In genomic region chr11:32533482-32534261, GRCm38 (mm10) we compare ENCODE assay signal across 8 mouse cellular contexts. TPM values are rescaled to one million over a fixed set of nuclear protein-coding genes. Genes with fewer than 3 reads are reported as not detected.
A peak's percentile ranks its signal among the peaks of the same experiment; 100 is the strongest.
DNase-seq lines count a peak whose midpoint lies in the region; ATAC-seq lines count a peak whose summit lies in the region.

No protein-coding gene starts in this region.

- H3K9ac ChIP-seq in heart, embryonic 16.5 days (ENCODE audit: low read length), result peak overlapping the region; percentile 79

- 1% methylated on average over 24 of the region's 24 CpGs for WGBS in heart, embryonic 16.5 days

- H3K4me1 ChIP-seq in heart, embryonic 16.5 days (ENCODE audit: control insufficient read depth, insufficient read depth, low read length), result peaks cover 18% of the 10 kb centered on the region

- no peaks in the 10 kb centered on the region; the same call in 1 of the 2 replicates for H3K27me3 ChIP-seq in heart, embryonic 16.5 days (ENCODE audit: control insufficient read depth, insufficient read depth, low read length)

- DNase-seq in urinary bladder, postnatal 14 days (ENCODE audit: low spot score), result peak; percentile 52
- DNase-seq in urinary bladder, adult 2 months (ENCODE audit: low spot score), result no peak
- DNase-seq in cerebellum, postnatal 25 days, result peak; percentile 57 to 65
- DNase-seq in left cerebral cortex, adult 9 months (ENCODE audit: low spot score in 2 of 2), result peak; percentile 46 to 57
- DNase-seq in right cerebral cortex, postnatal 4 days, result peak; percentile 44
- no peak for DNase-seq in ovary, postnatal 36 days (ENCODE audit: low spot score)

- peak overlapping the region; percentile 74 for H3K4me3 ChIP-seq in heart, embryonic 16.5 days (ENCODE audit: low read length)

- H3K36me3 ChIP-seq in heart, embryonic 16.5 days (ENCODE audit: control insufficient read depth, insufficient read depth), result no peaks in the 10 kb centered on the region

- H3K27ac ChIP-seq in heart, embryonic 16.5 days (ENCODE audit: low read length), result peak overlapping the region; percentile 58; the same call in 1 of the 2 replicates

- ATAC-seq in heart, embryonic 16.5 days (replicated peaks; ENCODE audit: extremely low read depth, insufficient read depth, low FRiP score), result peak; percentile 26
- ATAC-seq in megakaryocyte, adult 5-6 weeks (ENCODE audit: poor library complexity, severe bottlenecking), result peak; percentile 75

- no peaks in the 10 kb centered on the region for H3K9me3 ChIP-seq in heart, embryonic 16.5 days (replicated peaks; ENCODE audit: control insufficient read depth, low read length)

- H3K4me2 ChIP-seq in heart, embryonic 16.5 days (ENCODE audit: low read depth, low read length), result peak overlapping the region; percentile 97

RNA-seq across cellular contexts. Expression of gene Stk10, which starts 0.6 kb away (rescaled TPM):
- 6.2 and 8.5 TPM in 2 replicates for polyA plus RNA-seq in urinary bladder, adult 2 months (2012; rRNA removed)
- 4.1 and 5.5 TPM in 2 replicates for polyA plus RNA-seq in heart, embryonic 16.5 days (2015; fragmentation: Nextera tagmentation; extraction: Ambion mirVana)
- total RNA-seq in megakaryocyte, adult 5-6 weeks (2015), result 88.8 and 98.5 TPM in 2 replicates
- 115 and 125 TPM in 2 replicates for total RNA-seq in megakaryocyte, adult 5-6 weeks (2017)

RNA-seq across cellular contexts. Expression of gene Efcab9, which starts 1.8 kb away (rescaled TPM):
- polyA plus RNA-seq in urinary bladder, adult 2 months (2012; rRNA removed), result 0.76 and 1.3 TPM in 2 replicates
- polyA plus RNA-seq in heart, embryonic 16.5 days (2015; fragmentation: Nextera tagmentation; extraction: Ambion mirVana), result 0.40 and 0.56 TPM in 2 replicates
- total RNA-seq in megakaryocyte, adult 5-6 weeks (2015), result 0.20 and 2.2 TPM in 2 replicates
- 1.6 and 2.0 TPM in 2 replicates for total RNA-seq in megakaryocyte, adult 5-6 weeks (2017)

Comparison
In these comparisons a context has a peak if more than half of its experiments do, and no peak if none do; other contexts are left out.
1. DNase-seq: peak in urinary bladder, postnatal 14 days (single experiment), cerebellum, postnatal 25 days (2 of 2), left cerebral cortex, adult 9 months (2 of 2) and right cerebral cortex, postnatal 4 days (single experiment); none in urinary bladder, adult 2 months (single experiment) and ovary, postnatal 36 days (single experiment).